Mouse (Mus musculus) embryonic fibroblast, embryonic 13.5 days (primary cell): ENCODE data around the gene A530016L24Rik.

Experiments
- CTCF ChIP-seq: IDR thresholded peaks from 2 replicates; pipeline ENCODE4 v1.5.1; 2011; ENCODE audit warnings: mild to moderate bottlenecking, control low read depth, low read length, moderate library complexity, borderline replicate concordance; ENCODE audit not compliant: insufficient read depth
- POLR2A ChIP-seq: IDR thresholded peaks from 2 replicates; pipeline ENCODE4 v1.6.1; 2011; ENCODE audit warnings: low read depth, mild to moderate bottlenecking, control low read depth, low read length, moderate library complexity

- TF ChIP-seq CTCF (no peak), POLR2A (no peak)
Observed at GRCm38 (mm10) chr12:112518105-112518504, 28.9 kb downstream of the A530016L24Rik start.
